Mouse (Mus musculus) kidney, adult 2 months (tissue): ENCODE measurements around the gene Abca14. TPM values are rescaled to one million over a fixed set of nuclear protein-coding genes. Genes with fewer than 3 reads are reported as not detected.
A peak's percentile ranks its signal among the peaks of the same experiment; 100 is the strongest.

Experiments
- DNase-seq: peaks from one replicate; pipeline ENCODE4 v3.0.0; 2021
- H3K27ac ChIP-seq: fragments of 200-500 bp; 2 replicates; pipeline ENCODE4 v1.5.1; 2012; ENCODE audit warnings: low read depth, low read length, control low read depth, inconsistent platforms; ENCODE audit not compliant: insufficient read depth
- H3K27me3 ChIP-seq: fragments of 200-500 bp; replicated peaks from 2 replicates; pipeline ENCODE4 v1.6.1; 2012; ENCODE audit warnings: mild to moderate bottlenecking, moderate library complexity, low read length, inconsistent platforms; ENCODE audit not compliant: control insufficient read depth, insufficient read depth
- H3K36me3 ChIP-seq: fragments of 200-500 bp; 2 replicates; pipeline ENCODE4 v1.6.1; 2012; ENCODE audit warnings: mild to moderate bottlenecking, moderate library complexity, low read length, inconsistent platforms; ENCODE audit not compliant: control insufficient read depth, insufficient read depth
- H3K4me1 ChIP-seq: fragments of 200-500 bp; 2 replicates; pipeline ENCODE4 v1.6.1; 2011; ENCODE audit warnings: low read length; ENCODE audit not compliant: control insufficient read depth, insufficient read depth
- H3K4me3 ChIP-seq: fragments of 200-500 bp; 2 replicates; pipeline ENCODE4 v1.5.1; 2011; ENCODE audit warnings: mild to moderate bottlenecking, low read depth, low read length, control low read depth; ENCODE audit not compliant: insufficient read depth
- CTCF ChIP-seq: fragments of 200-500 bp; conservative IDR thresholded peaks from 2 replicates; pipeline ENCODE4 v1.5.1; 2011; ENCODE audit warnings: low read depth, mild to moderate bottlenecking, control low read depth, low read length, moderate library complexity, mixed read lengths; ENCODE audit not compliant: insufficient read depth, insufficient read length
- POLR2A ChIP-seq: fragments of 200-500 bp; IDR thresholded peaks from one replicate; pipeline ENCODE4 v1.6.1; 2011; ENCODE audit warnings: low read depth, low read length, control low read depth
- WGBS: fragments of 180-500 bp; shearing (Covaris S2); methylation state at CpG from one replicate; pipeline ENCODE4 v1.1.7; 2018; 5-methylcytosine and 5-hydroxymethylcytosine counted together
- polyA plus RNA-seq: library from polyadenylated mRNA; depleted of rRNA; stranded (reverse); fragments of >200 nt; gene quantifications from 2 replicates; pipeline ENCODE4 v1.2.3, GENCODE M21; 2012

Gene Abca14
- polyA plus RNA-seq, 1 experiment: 0.06 TPM

DNA sequence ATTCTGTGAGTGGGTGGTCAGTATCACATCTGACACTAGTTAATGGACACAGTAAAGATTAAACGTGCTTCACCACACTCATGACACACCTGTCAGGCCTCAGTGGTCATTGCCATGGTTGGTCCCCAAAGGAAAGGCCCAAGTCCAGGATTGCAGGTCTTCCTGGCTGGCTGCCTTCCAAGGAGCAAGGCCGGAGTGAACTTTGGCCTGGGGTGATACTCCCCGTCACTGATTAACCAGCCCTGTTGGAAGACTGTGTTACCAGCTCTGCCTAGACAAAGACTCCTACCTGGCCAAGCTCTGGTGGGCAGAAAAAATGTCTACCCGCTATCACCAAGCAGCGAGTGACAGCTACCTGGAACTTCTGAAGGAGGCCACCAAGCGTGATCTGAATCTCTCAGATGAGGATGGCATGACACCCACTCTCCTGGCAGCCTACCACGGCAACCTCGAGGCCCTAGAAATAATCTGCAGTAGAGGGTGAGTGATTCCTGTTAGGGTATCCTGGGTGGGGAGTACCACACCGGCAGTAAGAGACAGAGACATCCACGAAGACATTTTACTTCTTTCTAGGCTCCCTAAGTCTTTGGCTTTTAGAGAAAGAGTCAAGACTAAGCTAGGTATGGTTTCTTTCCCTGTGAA, 30.0 kb upstream of the Abca14 start, which contains the start of gene Anks4b:
TSS of gene Anks4b (plus strand) at position 256 of the 642 bp plus-strand sequence.
- Histone ChIP-seq H3K27ac (peak within 1 kb of the TSS; percentile 90), H3K27me3 (no peaks in the 10 kb centered on the region), H3K36me3 (no peaks in the 10 kb centered on the region), H3K4me1 (peaks cover 3% of the 10 kb centered on the region; the same call in 1 of the 2 replicates), H3K4me3 (peak within 1 kb of the TSS; percentile 62)
- 38% methylated on average over 10 of the region's 10 CpGs for WGBS
- DNase-seq: peak; percentile 96
- TF ChIP-seq CTCF (no peak), POLR2A (no peak)

GRCm38 (mm10) chr7:120174723-120175504, 28.8 kb upstream of the Abca14 start:
- Histone ChIP-seq H3K4me3 (peak overlapping the region; percentile 62), H3K27ac (peak overlapping the region; percentile 90), H3K4me1 (peaks cover 5% of the 10 kb centered on the region; the same call in 1 of the 2 replicates), H3K27me3 (no peaks in the 10 kb centered on the region), H3K36me3 (no peaks in the 10 kb centered on the region)
- WGBS: 57% methylated on average over 11 of the region's 11 CpGs
- DNase-seq: peak; percentile 19
- no peak for TF ChIP-seq POLR2A
- no peak for TF ChIP-seq CTCF

GRCm38 (mm10) chr7:120177611-120178010, 26.1 kb upstream of the Abca14 start:
- peaks cover 2% of the 10 kb centered on the region; the same call in 1 of the 2 replicates for H3K36me3 ChIP-seq
- H3K4me1 ChIP-seq: peaks cover 5% of the 10 kb centered on the region; the same call in 1 of the 2 replicates
- WGBS: 52% methylated on average over 3 of the region's 3 CpGs
- H3K27ac ChIP-seq: no peak overlapping the region
- no peaks in the 10 kb centered on the region for H3K27me3 ChIP-seq
- no peak overlapping the region for H3K4me3 ChIP-seq
- no peak for TF ChIP-seq POLR2A
- TF ChIP-seq CTCF: no peak
- DNase-seq: no peak

DNA sequence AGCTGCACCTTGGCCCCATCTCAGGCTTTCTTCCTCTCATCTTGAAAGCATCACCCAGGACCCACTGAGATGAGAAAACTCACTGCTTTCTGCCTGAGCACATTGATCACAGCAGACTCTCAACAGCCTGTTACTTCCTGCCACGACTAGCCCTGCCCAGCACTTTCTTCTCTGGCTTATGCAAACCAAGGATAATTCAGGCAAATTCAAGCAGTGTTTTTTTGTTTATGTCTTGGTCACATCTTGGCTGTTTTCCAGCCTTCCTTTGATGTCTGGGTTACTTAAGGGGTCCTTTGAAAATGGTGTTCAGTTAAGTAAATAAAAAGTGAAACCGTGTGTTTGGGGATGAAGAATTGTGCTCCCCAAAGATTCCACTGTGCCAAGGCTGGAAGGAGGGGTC, 24.8 kb upstream of the Abca14 start:
- Histone ChIP-seq H3K27ac (no peak overlapping the region), H3K4me1 (peaks cover 5% of the 10 kb centered on the region; the same call in 1 of the 2 replicates), H3K4me3 (no peak overlapping the region), H3K36me3 (peaks cover 4% of the 10 kb centered on the region; the same call in 1 of the 2 replicates), H3K27me3 (no peaks in the 10 kb centered on the region)
- no peak for TF ChIP-seq POLR2A
- 11% methylated on average over 2 of the region's 2 CpGs for WGBS
- no peak for DNase-seq

DNA sequence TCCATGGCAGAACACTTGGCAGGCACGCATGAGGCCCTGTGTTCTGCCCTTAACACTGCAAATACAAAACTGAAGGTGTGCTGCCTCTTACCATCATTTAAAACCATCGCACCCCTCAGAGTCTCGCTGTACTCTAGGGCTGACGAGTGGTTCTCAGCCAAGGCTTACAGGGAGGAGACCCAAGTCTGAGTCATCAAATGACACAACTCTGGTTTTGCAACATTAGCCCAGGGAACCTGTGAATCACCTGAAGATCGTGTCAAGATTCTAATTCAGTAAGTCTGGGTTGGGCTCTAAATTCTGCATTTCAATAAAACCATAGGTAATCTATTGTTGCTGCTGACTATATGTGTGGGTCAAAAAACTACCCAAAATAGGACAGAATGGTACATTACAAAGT, 23.2 kb upstream of the Abca14 start:
- no peak overlapping the region for H3K27ac ChIP-seq
- H3K4me1 ChIP-seq: peaks cover 5% of the 10 kb centered on the region; the same call in 1 of the 2 replicates
- no peak for TF ChIP-seq CTCF
- TF ChIP-seq POLR2A: no peak
- H3K27me3 ChIP-seq: no peaks in the 10 kb centered on the region
- 67% methylated on average over 5 of the region's 5 CpGs for WGBS
- no peak for DNase-seq
- no peak overlapping the region for H3K4me3 ChIP-seq
- H3K36me3 ChIP-seq: peaks cover 4% of the 10 kb centered on the region; the same call in 1 of the 2 replicates

GRCm38 (mm10) chr7:120181401-120182230, 22.1 kb upstream of the Abca14 start:
- 85% methylated on average over 4 of the region's 4 CpGs for WGBS
- Histone ChIP-seq H3K27me3 (no peaks in the 10 kb centered on the region), H3K4me3 (no peak overlapping the region), H3K4me1 (peaks cover 5% of the 10 kb centered on the region; the same call in 1 of the 2 replicates), H3K36me3 (peaks cover 4% of the 10 kb centered on the region; the same call in 1 of the 2 replicates), H3K27ac (no peak overlapping the region)
- no peak for TF ChIP-seq POLR2A
- TF ChIP-seq CTCF: no peak
- DNase-seq: no peak

DNA sequence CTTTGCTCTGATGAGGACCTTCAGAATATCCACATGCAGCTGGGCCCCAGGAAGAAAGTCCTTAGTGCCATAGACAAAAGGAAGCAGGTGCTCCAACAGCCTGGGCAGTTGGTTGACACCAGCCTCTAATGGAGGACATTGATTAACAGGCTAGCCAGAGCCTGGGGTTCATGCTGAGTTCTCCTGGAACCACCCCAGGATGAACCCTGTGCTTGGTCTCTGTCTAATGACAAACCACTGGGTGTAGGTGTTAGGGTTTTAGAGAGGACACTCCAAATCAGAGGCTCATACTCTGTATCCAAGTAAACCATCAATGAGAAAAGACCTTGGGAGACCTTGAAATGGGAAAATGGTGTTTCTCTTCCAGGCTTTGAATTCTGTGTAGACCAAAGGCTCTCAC, 20.9 kb upstream of the Abca14 start:
- H3K4me1 ChIP-seq: peaks cover 2% of the 10 kb centered on the region; the same call in 1 of the 2 replicates
- no peaks in the 10 kb centered on the region for H3K27me3 ChIP-seq
- no peak overlapping the region for H3K27ac ChIP-seq
- peaks cover 4% of the 10 kb centered on the region; the same call in 1 of the 2 replicates for H3K36me3 ChIP-seq
- DNase-seq: peak; percentile 56
- no peak for TF ChIP-seq POLR2A
- TF ChIP-seq CTCF: no peak
- no peak overlapping the region for H3K4me3 ChIP-seq
